Mouse (Mus musculus) lung, postnatal 0 days (tissue): ENCODE results near the gene Myo19. TPM values are rescaled to one million over a fixed set of nuclear protein-coding genes. Genes with fewer than 3 reads are reported as not detected.

Source experiments
- ATAC-seq: fragments of 200-750 bp; cut with Nextera tagmentation; 2 replicates; pipeline ENCODE4 v1.8.0; 2017; ENCODE audit warnings: moderate library complexity
- DNase-seq: peaks from one replicate; pipeline ENCODE4 v3.0.0-alpha.2; 2016; ENCODE audit warnings: low spot score
- H3K27ac ChIP-seq: fragments of 300-500 bp; sonication (generic); 2 replicates; pipeline ENCODE4 v1.5.1; 2014; ENCODE audit warnings: antibody characterized with exemption, mild to moderate bottlenecking, low read length, mixed read lengths
- H3K27me3 ChIP-seq: fragments of 300-500 bp; sonication (generic); replicated peaks from 2 replicates; pipeline ENCODE4 v1.6.1; 2014; ENCODE audit warnings: low read length, mixed read lengths; ENCODE audit not compliant: insufficient read depth
- H3K36me3 ChIP-seq: fragments of 300-500 bp; sonication (generic); 2 replicates; pipeline ENCODE4 v1.6.1; 2014; ENCODE audit warnings: low read length, mixed read lengths; ENCODE audit not compliant: insufficient read depth
- H3K4me1 ChIP-seq: fragments of 300-500 bp; sonication (generic); 2 replicates; pipeline ENCODE4 v1.6.1; 2014; ENCODE audit warnings: antibody characterized with exemption, low read depth, low read length, mixed read lengths; ENCODE audit not compliant: insufficient read depth
- H3K4me2 ChIP-seq: fragments of 300-500 bp; sonication (generic); replicated peaks from 2 replicates; pipeline ENCODE4 v1.6.1; 2014; ENCODE audit warnings: low read depth, mild to moderate bottlenecking, low read length, moderate library complexity, mixed read lengths
- H3K4me3 ChIP-seq: fragments of 300-500 bp; sonication (generic); 2 replicates; pipeline ENCODE4 v1.5.1; 2014; ENCODE audit warnings: low read depth, low read length
- H3K9ac ChIP-seq: fragments of 300-500 bp; sonication (generic); replicated peaks from 2 replicates; pipeline ENCODE4 v1.6.1; 2014; ENCODE audit warnings: low read depth, mild to moderate bottlenecking
- H3K9me3 ChIP-seq: fragments of 300-500 bp; sonication (generic); 2 replicates; pipeline ENCODE4 v1.6.1; 2016; ENCODE audit warnings: low read length, mixed read lengths
- CTCF ChIP-seq: IDR thresholded peaks from 2 replicates; pipeline ENCODE4 v1.5.1; 2016; ENCODE audit warnings: antibody characterized with exemption, mild to moderate bottlenecking
- EP300 ChIP-seq: IDR thresholded peaks from 2 replicates; pipeline ENCODE4 v1.6.1; 2016; ENCODE audit warnings: antibody characterized with exemption, mild to moderate bottlenecking, control low read depth
- WGBS: fragments of 180-500 bp; shearing (Covaris S2); extraction: QIAGEN DNeasy Blood & Tissue Kit; methylation state at CpG from one replicate; pipeline ENCODE4 v1.1.7; 2014; 5-methylcytosine and 5-hydroxymethylcytosine counted together
- polyA plus RNA-seq: library from polyadenylated mRNA; unstranded; fragments of >200 nt; fragmentation: Nextera tagmentation; extraction: Ambion mirVana; gene quantifications from 2 replicates; pipeline ENCODE4 v1.2.1, GENCODE M21; 2015

The Myo19 gene
- polyA plus RNA-seq, 1 experiment from 2014 or later: 2.6 TPM

DNA sequence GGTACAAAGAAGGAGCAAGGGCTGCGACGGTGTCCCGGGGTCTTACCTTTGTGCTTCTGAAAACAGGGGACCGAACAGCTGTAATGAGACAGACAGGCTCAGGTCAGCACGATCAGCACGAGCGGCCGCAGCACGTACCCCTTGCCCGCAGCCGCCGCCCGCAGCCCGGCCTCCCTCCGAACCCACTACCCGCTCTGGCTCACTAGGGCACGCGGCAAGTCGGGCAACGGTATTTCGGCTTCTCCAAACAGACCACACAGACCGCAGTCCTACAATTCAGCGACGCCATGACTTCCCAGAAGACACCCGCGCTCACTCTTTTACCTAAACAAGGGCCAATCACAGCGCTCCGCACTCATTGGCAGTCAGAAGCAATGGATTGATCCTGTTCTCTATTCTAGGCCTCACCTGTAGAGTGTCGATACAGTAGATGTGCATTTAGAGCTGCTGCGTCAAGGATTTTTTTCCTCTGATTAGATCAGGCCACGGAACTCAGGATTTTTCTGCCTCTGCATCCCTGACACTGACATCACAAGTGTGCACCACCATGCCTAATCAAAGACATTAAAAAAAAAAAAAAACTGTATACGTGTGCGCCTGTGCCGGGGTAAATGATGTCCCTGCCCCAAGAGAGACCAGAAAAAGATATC is 36.2 kb downstream of the Myo19 start, which contains the start of gene Znhit3:
TSS of gene Znhit3 (minus strand) at position 314 of the 650 bp plus-strand sequence.
- WGBS: 3% methylated on average over 34 of the region's 34 CpGs
- Histone ChIP-seq H3K9me3 (no peaks in the 10 kb centered on the region), H3K27ac (peak within 1 kb of the TSS; percentile 26; the same call in 1 of the 2 replicates), H3K9ac (peak within 1 kb of the TSS; percentile 75), H3K4me3 (peak within 1 kb of the TSS; percentile 81), H3K4me2 (peak within 1 kb of the TSS; percentile 78), H3K27me3 (no peaks in the 10 kb centered on the region), H3K4me1 (no peaks in the 10 kb centered on the region; the same call in 1 of the 2 replicates), H3K36me3 (0 out of 2 replicates have a peak, but pooled peaks cover 4% of the 10 kb centered on the region)
- TF ChIP-seq CTCF: peak; percentile 30
- no peak for TF ChIP-seq EP300
- peak; percentile 96 for DNase-seq
- peak; percentile 94 for ATAC-seq

DNA sequence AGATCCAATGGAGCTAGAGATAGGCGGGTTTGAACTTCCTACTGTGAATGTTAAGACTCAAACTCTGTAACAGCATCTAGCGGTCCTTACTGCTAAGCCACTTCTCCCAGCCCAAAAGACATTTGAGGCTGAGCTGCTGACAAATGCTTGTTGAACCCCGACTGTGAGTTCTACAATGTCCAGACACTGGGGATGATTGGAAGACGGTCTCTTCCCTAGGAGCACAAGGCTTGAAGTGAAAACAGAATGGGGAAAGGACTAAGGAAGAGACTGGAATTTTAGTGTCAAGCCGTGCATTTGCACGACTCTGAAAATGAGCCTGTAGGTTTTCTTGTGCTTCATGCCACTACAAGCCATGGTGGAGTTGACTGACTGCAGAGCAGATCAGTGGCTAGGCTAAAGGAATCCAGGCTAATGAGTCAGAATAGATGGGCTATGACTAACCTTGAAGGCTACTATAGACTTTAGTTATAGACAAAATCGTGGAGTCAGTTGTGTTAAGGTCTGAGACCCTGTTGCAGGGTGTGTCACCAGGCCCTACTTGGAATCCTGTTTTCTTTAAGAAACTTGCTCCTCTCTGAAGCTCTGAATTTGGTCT is 36.9 kb downstream of the Myo19 start:
- Histone ChIP-seq H3K9ac (no peak overlapping the region), H3K36me3 (0 out of 2 replicates have a peak, but pooled peaks cover 4% of the 10 kb centered on the region)
- TF ChIP-seq EP300 (no peak), CTCF (no peak)

DNA sequence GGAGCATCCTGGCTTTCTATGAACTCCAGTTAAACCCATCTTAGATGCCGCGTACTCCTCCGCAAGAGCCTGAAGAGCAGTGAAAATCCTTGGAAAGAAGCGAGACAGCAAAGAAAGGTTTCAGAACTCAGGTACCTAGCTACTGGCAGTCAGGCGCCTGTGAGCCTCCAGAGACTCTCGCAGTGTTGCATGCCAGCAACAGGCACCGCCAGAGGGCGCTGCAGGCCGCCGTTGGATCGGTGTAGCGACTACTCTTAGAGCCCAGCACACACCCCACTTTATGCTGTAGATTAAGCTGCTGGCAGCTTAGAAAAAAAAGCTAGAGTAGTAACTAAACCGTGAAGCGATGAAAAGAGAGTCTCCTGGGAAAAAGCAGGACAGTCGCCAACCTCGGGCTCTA is 38.5 kb downstream of the Myo19 start:
- no peak overlapping the region for H3K9ac ChIP-seq
- no peaks in the 10 kb centered on the region for H3K27me3 ChIP-seq
- no peaks in the 10 kb centered on the region for H3K9me3 ChIP-seq
- ATAC-seq (peak; percentile 81), DNase-seq (peak; percentile 86)
- H3K27ac ChIP-seq: no peak overlapping the region
- H3K4me2 ChIP-seq: no peak overlapping the region
- H3K4me3 ChIP-seq: no peak overlapping the region
- TF ChIP-seq EP300 (no peak), CTCF (peak; percentile 95)
- H3K36me3 ChIP-seq: no peaks in the 10 kb centered on the region
- no peaks in the 10 kb centered on the region; the same call in 1 of the 2 replicates for H3K4me1 ChIP-seq
- WGBS: 3% methylated on average over 16 of the region's 16 CpGs

More for the DNA sequence above, 36.9 kb downstream of the Myo19 start:
- peak overlapping the region; percentile 81 for H3K4me3 ChIP-seq
- no peak for ATAC-seq
- no peak overlapping the region for H3K27ac ChIP-seq
- H3K9me3 ChIP-seq: no peaks in the 10 kb centered on the region
- H3K4me1 ChIP-seq: no peaks in the 10 kb centered on the region; the same call in 1 of the 2 replicates
- H3K27me3 ChIP-seq: no peaks in the 10 kb centered on the region
- WGBS: 57% methylated on average over 7 of the region's 7 CpGs
- H3K4me2 ChIP-seq: peak overlapping the region; percentile 78
- no peak for DNase-seq

DNA sequence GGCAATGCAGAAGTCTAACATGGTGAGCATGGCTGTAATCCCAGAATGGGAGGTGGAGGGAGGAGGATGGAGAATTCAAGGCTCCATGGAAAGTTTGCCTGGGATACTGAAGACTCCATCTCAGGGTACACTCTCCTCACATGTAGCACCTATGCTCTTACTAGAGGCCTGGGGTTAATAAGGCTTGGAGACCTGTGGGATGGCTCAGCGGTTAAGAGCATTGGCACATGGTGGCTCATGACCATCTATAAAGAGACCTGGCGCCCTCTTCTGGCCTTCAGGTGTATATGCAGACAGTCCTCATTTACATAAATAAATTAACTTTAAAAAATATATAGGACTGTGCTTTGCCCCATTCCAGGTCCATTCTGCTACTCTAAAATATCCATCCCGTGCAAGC is 39.3 kb downstream of the Myo19 start:
- DNase-seq: peak; percentile 66
- Histone ChIP-seq H3K27ac (no peak overlapping the region), H3K4me2 (no peak overlapping the region), H3K36me3 (no peaks in the 10 kb centered on the region), H3K9me3 (no peaks in the 10 kb centered on the region), H3K4me3 (no peak overlapping the region), H3K9ac (no peak overlapping the region), H3K4me1 (no peaks in the 10 kb centered on the region; the same call in 1 of the 2 replicates), H3K27me3 (no peaks in the 10 kb centered on the region)
- WGBS: 35% methylated on average over 3 of the region's 3 CpGs
- ATAC-seq: no peak
- peak; percentile 57 for TF ChIP-seq CTCF
- no peak for TF ChIP-seq EP300

DNA sequence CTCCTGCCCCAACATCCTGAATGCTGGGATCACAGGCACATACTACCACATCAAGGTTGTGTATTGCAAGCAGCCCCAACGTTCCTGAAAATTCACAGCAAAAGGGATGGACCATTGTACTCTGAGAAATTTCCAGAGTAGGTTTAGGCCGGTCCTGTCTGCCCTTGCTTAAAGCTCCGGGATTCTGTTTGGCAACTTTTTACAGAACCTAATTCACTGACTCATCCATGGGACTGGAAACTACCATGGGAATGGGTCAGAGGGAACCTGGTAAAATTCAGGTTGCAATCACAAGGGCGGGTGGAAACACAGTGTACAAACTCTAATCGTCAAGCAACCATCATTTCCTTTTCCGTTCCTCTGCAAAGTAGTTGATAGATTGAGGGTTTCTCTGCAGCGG is 40.0 kb downstream of the Myo19 start:
- no peaks in the 10 kb centered on the region for H3K27me3 ChIP-seq
- no peaks in the 10 kb centered on the region for H3K9me3 ChIP-seq
- no peak overlapping the region for H3K9ac ChIP-seq
- TF ChIP-seq CTCF (no peak), EP300 (no peak)
- H3K27ac ChIP-seq: no peak overlapping the region
- ATAC-seq: no peak
- no peak overlapping the region for H3K4me3 ChIP-seq
- H3K36me3 ChIP-seq: no peaks in the 10 kb centered on the region
- peak; percentile 14 for DNase-seq
- H3K4me2 ChIP-seq: no peak overlapping the region
- no peaks in the 10 kb centered on the region; the same call in 1 of the 2 replicates for H3K4me1 ChIP-seq
- WGBS: 56% methylated on average over 7 of the region's 7 CpGs

DNA sequence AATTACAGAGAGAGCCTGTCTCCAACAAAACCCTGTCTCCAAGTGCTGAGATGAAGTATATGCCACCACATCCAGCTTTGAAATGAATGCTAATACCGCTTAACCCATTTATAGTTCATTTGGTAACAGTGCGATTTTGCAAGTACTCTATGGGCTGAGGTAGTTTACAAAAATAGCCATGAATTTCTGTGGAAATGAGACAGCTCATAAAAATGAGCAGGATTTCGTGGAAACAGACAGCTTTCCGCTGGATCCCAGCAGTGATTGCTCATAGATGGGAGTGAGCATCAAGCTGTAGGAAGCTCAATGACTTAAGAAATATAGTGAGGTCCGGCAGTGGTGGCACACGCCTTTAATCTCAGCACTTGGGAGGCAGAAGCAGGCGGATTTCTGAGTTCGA is 41.0 kb downstream of the Myo19 start:
- Histone ChIP-seq H3K36me3 (no peaks in the 10 kb centered on the region), H3K27me3 (no peaks in the 10 kb centered on the region), H3K4me2 (no peak overlapping the region), H3K9me3 (no peaks in the 10 kb centered on the region), H3K27ac (no peak overlapping the region), H3K4me1 (no peaks in the 10 kb centered on the region; the same call in 1 of the 2 replicates), H3K9ac (no peak overlapping the region), H3K4me3 (no peak overlapping the region)
- 82% methylated on average over 8 of the region's 8 CpGs for WGBS
- TF ChIP-seq CTCF (no peak), EP300 (no peak)
- DNase-seq (no peak), ATAC-seq (no peak)
